Mouse (Mus musculus) spleen, postnatal 4 days (tissue): ENCODE results near the gene Ggt6.

ENCODE experiments used
- DNase-seq, 2 experiments: peaks; one replicate each; pipeline ENCODE4 v3.0.0; 2022; ENCODE audit warnings: low spot score in 2 of 2

Ggt6 gene

GRCm38 (mm10) chr11:72473540-72473939 lies 38.2 kb downstream of the Ggt6 start:
- no peak for DNase-seq

- no peak for DNase-seq
Measured at GRCm38 (mm10) chr11:72474926-72475325, 39.6 kb downstream of the Ggt6 start.

GRCm38 (mm10) chr11:72475408-72475807 lies 40.1 kb downstream of the Ggt6 start:
- no peak for DNase-seq

GRCm38 (mm10) chr11:72476074-72476625 lies 40.8 kb downstream of the Ggt6 start:
- no peak for DNase-seq

- no peak for DNase-seq
Measured at GRCm38 (mm10) chr11:72477182-72477581, 41.9 kb downstream of the Ggt6 start.

GRCm38 (mm10) chr11:72477653-72478052 lies 42.3 kb downstream of the Ggt6 start:
- no peak for DNase-seq

- no peak for DNase-seq
Measured at GRCm38 (mm10) chr11:72478228-72478627, 42.9 kb downstream of the Ggt6 start.

GRCm38 (mm10) chr11:72479499-72479898 lies 44.2 kb downstream of the Ggt6 start:
- no peak for DNase-seq

- no peak for DNase-seq
Measured at GRCm38 (mm10) chr11:72481313-72481712, 46.0 kb downstream of the Ggt6 start.

GRCm38 (mm10) chr11:72481952-72482351 lies 46.6 kb downstream of the Ggt6 start:
- DNase-seq, result peak in 1 of 2 experiments; percentile 63

- no peak for DNase-seq
Measured at GRCm38 (mm10) chr11:72484549-72484948, 49.2 kb downstream of the Ggt6 start.

GRCm38 (mm10) chr11:72485157-72485556 lies 49.8 kb downstream of the Ggt6 start:
- no peak for DNase-seq

- no peak for DNase-seq
Measured at GRCm38 (mm10) chr11:72485960-72486359, 50.6 kb downstream of the Ggt6 start.

GRCm38 (mm10) chr11:72487171-72487570 lies 51.8 kb downstream of the Ggt6 start:
- DNase-seq, result no peak

GRCm38 (mm10) chr11:72487739-72488138 lies 52.4 kb downstream of the Ggt6 start:
- no peak for DNase-seq
